Mouse (Mus musculus): Measurements from ENCODE around the gene Cd209a. TPM values are rescaled to one million over a fixed set of nuclear protein-coding genes. Genes with fewer than 3 reads are reported as not detected.

Gene Cd209a
- polyA plus RNA-seq, 1 experiment from 2014 or later = 0.15 TPM

DNA sequence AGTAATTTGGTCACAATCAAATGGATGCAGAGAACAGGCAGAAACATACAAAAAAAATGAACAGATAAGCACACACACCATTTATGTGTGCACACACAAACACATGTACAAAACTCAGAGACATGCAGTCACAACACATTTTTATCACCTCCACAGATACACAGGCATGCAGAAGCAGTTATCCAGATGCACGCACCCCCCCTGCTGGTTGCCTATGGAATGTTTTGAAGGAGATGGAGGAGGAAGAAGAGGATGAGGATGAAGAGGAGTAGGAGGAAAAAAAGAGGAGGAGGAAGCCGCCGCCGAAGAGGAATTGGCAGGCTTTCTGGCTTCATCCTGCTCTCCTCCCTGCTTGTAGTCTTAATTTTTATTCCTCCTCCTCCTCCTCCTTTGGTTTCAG lies 43.1 kb downstream of the Cd209a start:
- no peaks in the 10 kb centered on the region for H3K27me3 ChIP-seq (replicated peaks)
- no peak overlapping the region for H3K4me3 ChIP-seq (replicated peaks)
- ATAC-seq = no peak
- H3K9ac ChIP-seq = no peak overlapping the region
- no peak overlapping the region for H3K27ac ChIP-seq
- no peaks in the 10 kb centered on the region for H3K4me1 ChIP-seq (replicated peaks)
- no peaks in the 10 kb centered on the region for H3K36me3 ChIP-seq
- H3K9me3 ChIP-seq = no peaks in the 10 kb centered on the region
- WGBS = 58% methylated on average over 4 of the region's 4 CpGs
- H3K4me2 ChIP-seq (replicated peaks) = no peak overlapping the region

DNA sequence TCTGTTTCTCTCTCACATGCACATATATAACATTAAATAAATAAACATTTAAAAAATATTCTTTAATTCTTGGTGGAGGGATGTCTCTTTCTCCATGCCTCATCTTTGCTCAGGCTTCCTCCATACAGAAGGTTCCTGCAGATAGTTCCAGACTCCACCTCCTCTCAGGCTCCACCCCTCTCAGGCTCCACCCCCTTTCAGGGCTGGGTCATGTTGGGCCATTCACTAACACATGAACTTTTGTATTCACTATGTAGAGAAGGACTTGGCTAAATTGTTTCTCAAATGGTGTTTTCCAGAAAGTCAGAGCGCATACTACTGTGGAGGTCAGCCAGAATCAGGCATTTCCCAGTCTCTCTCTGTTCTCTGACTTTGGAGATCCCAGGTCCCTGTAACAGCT lies 47.3 kb downstream of the Cd209a start:
- no peak overlapping the region for H3K9ac ChIP-seq
- no peaks in the 10 kb centered on the region for H3K4me1 ChIP-seq (replicated peaks)
- H3K4me3 ChIP-seq (replicated peaks) = no peak overlapping the region
- ATAC-seq = no peak
- no peaks in the 10 kb centered on the region for H3K27me3 ChIP-seq (replicated peaks)
- H3K9me3 ChIP-seq = no peaks in the 10 kb centered on the region
- WGBS = 93% methylated on average over 1 of the region's 1 CpGs
- H3K36me3 ChIP-seq = no peaks in the 10 kb centered on the region
- no peak overlapping the region for H3K27ac ChIP-seq
- no peak overlapping the region for H3K4me2 ChIP-seq (replicated peaks)

DNA sequence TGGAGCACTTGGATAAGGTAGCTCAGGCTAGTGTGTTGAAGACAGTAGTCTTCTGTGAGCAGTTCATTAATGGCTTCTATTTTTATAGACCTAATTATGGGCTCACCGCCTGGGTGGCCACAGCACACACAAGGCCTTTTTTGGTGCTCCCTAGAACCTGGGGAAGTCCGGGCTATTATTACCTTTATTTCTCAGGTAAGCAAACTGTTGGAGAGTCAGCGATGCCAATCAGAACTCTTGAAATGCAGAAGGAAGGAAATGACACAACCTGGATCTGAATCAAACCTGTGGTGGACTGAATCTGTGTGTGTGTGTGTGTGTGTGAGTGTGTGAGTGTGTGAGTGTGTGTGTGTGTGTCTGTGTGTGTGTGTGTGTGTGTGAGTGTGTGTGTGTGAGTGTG lies 54.7 kb downstream of the Cd209a start, which contains the start of gene Fcer2a:
Fcer2a (minus strand) TSS at position 55 of the 400 bp plus-strand sequence.
- Histone ChIP-seq H3K27me3 (replicated peaks) (no peaks in the 10 kb centered on the region), H3K4me1 (replicated peaks) (no peaks in the 10 kb centered on the region), H3K27ac (no peak within 1 kb of the TSS), H3K4me2 (replicated peaks) (no peak within 1 kb of the TSS), H3K9ac (no peak within 1 kb of the TSS), H3K9me3 (no peaks in the 10 kb centered on the region), H3K36me3 (no peaks in the 10 kb centered on the region), H3K4me3 (replicated peaks) (no peak within 1 kb of the TSS)
- 81% methylated on average over 3 of the region's 3 CpGs for WGBS
- ATAC-seq = no peak

Other genes with a start within 250 kb of the Cd209a start
- 52.4 and 60.9 TPM in 2 replicates for gene Mcoln1, start 248.5 kb downstream of the Cd209a start, polyA plus RNA-seq (2015; fragmentation: Nextera tagmentation; extraction: Ambion mirVana)
- gene Pnpla6, start 233.6 kb downstream of the Cd209a start, polyA plus RNA-seq (2015; fragmentation: Nextera tagmentation; extraction: Ambion mirVana) = 34.4 and 36.7 TPM in 2 replicates
- gene C330021F23Rik, start 181.0 kb downstream of the Cd209a start, polyA plus RNA-seq (2015; fragmentation: Nextera tagmentation; extraction: Ambion mirVana) = 5.0 and 5.1 TPM in 2 replicates
- gene Camsap3, start 161.7 kb downstream of the Cd209a start, polyA plus RNA-seq (2015; fragmentation: Nextera tagmentation; extraction: Ambion mirVana) = 21.0 and 24.4 TPM in 2 replicates
- 45.2 and 50.9 TPM in 2 replicates for gene Xab2, start 127.7 kb downstream of the Cd209a start, polyA plus RNA-seq (2015; fragmentation: Nextera tagmentation; extraction: Ambion mirVana)
- gene Pet100, start 127.4 kb downstream of the Cd209a start, polyA plus RNA-seq (2015; fragmentation: Nextera tagmentation; extraction: Ambion mirVana) = 89.9 and 93.4 TPM in 2 replicates
- gene Pcp2, start 123.4 kb downstream of the Cd209a start, polyA plus RNA-seq (2015; fragmentation: Nextera tagmentation; extraction: Ambion mirVana) = 0.10 TPM in 1 of 2 replicates, not detected in the other
- gene Stxbp2, start 118.0 kb downstream of the Cd209a start, polyA plus RNA-seq (2015; fragmentation: Nextera tagmentation; extraction: Ambion mirVana) = 110 and 123 TPM in 2 replicates
- gene Retn, start 93.2 kb downstream of the Cd209a start, polyA plus RNA-seq (2015; fragmentation: Nextera tagmentation; extraction: Ambion mirVana) = 0.27 TPM in 1 of 2 replicates, not detected in the other
- gene Mcemp1, start 83.2 kb downstream of the Cd209a start, polyA plus RNA-seq (2015; fragmentation: Nextera tagmentation; extraction: Ambion mirVana) = 0.40 and 0.54 TPM in 2 replicates
- 8.0 and 9.1 TPM in 2 replicates for gene Fcor, start 76.6 kb downstream of the Cd209a start, polyA plus RNA-seq (2015; fragmentation: Nextera tagmentation; extraction: Ambion mirVana)
- 36.0 and 36.7 TPM in 2 replicates for gene Trappc5, start 72.7 kb downstream of the Cd209a start, polyA plus RNA-seq (2015; fragmentation: Nextera tagmentation; extraction: Ambion mirVana)
- gene Fcer2a, start 54.8 kb downstream of the Cd209a start, polyA plus RNA-seq (2015; fragmentation: Nextera tagmentation; extraction: Ambion mirVana) = 0.08 and 0.09 TPM in 2 replicates
- gene Clec4g, start 28.3 kb downstream of the Cd209a start, polyA plus RNA-seq (2015; fragmentation: Nextera tagmentation; extraction: Ambion mirVana) = 0.40 TPM in 1 of 2 replicates, not detected in the other
- not detected in 2 replicates for gene Cd209e, start 105.3 kb upstream of the Cd209a start, polyA plus RNA-seq (2015; fragmentation: Nextera tagmentation; extraction: Ambion mirVana)
- not detected in 2 replicates for gene Cd209d, start 129.6 kb upstream of the Cd209a start, polyA plus RNA-seq (2015; fragmentation: Nextera tagmentation; extraction: Ambion mirVana)
- gene Cd209b, start 177.9 kb upstream of the Cd209a start, polyA plus RNA-seq (2015; fragmentation: Nextera tagmentation; extraction: Ambion mirVana) = 0.27 TPM in 1 of 2 replicates, not detected in the other
- 0.11 and 0.20 TPM in 2 replicates for gene Cd209c, start 205.8 kb upstream of the Cd209a start, polyA plus RNA-seq (2015; fragmentation: Nextera tagmentation; extraction: Ambion mirVana)